Mouse (Mus musculus) kidney, postnatal 14 days (tissue): ENCODE measurements at regions not wholly inside any gene's neighbourhood (a gene's known extent, or its start where the extent isn't known, plus 50 kb on each side); places are given as distances from the start of the nearest gene placed in this dataset.

Experiments
- DNase-seq: peaks from one replicate; pipeline ENCODE4 v3.0.0; 2022; ENCODE audit warnings: mixed read lengths

- peak; percentile 16 for DNase-seq
These were observed 454.3 kb upstream of the Sox11 start for GRCm38 (mm10) chr12:27796642-27797041.

- DNase-seq, result no peak
These were observed 444.4 kb upstream of the Sox11 start for GRCm38 (mm10) chr12:27786716-27787291.

GRCm38 (mm10) chr12:27780801-27781200, 438.4 kb upstream of the Sox11 start:
- DNase-seq, result no peak

- DNase-seq, result no peak
These were observed 423.6 kb upstream of the Sox11 start for GRCm38 (mm10) chr12:27765948-27766347.

- DNase-seq, result no peak
These were observed 416.6 kb upstream of the Sox11 start for GRCm38 (mm10) chr12:27759016-27759415.

- DNase-seq, result peak; percentile 12
These were observed 415.3 kb upstream of the Sox11 start for GRCm38 (mm10) chr12:27757641-27758040.

- no peak for DNase-seq
These were observed 382.3 kb upstream of the Sox11 start for GRCm38 (mm10) chr12:27724619-27725200.

GRCm38 (mm10) chr12:27680459-27680858, 338.1 kb upstream of the Sox11 start:
- no peak for DNase-seq

- no peak for DNase-seq
These were observed 331.0 kb upstream of the Sox11 start for GRCm38 (mm10) chr12:27673404-27673803.

- no peak for DNase-seq
These were observed 328.3 kb upstream of the Sox11 start for GRCm38 (mm10) chr12:27670650-27671084.

GRCm38 (mm10) chr12:27670190-27670589, 327.8 kb upstream of the Sox11 start:
- no peak for DNase-seq

GRCm38 (mm10) chr12:27669542-27669941, 327.2 kb upstream of the Sox11 start:
- DNase-seq, result no peak

GRCm38 (mm10) chr12:27666456-27666855, 324.1 kb upstream of the Sox11 start:
- no peak for DNase-seq

GRCm38 (mm10) chr12:27663126-27663525, 320.8 kb upstream of the Sox11 start:
- no peak for DNase-seq

- no peak for DNase-seq
These were observed 320.3 kb upstream of the Sox11 start for GRCm38 (mm10) chr12:27662723-27663122.

- DNase-seq, result peak; percentile 17
These were observed 315.2 kb upstream of the Sox11 start for GRCm38 (mm10) chr12:27657536-27657935.

- no peak for DNase-seq
These were observed 311.2 kb upstream of the Sox11 start for GRCm38 (mm10) chr12:27653541-27653940.

GRCm38 (mm10) chr12:27648602-27649001, 306.2 kb upstream of the Sox11 start:
- no peak for DNase-seq

GRCm38 (mm10) chr12:27646497-27647307, 304.3 kb upstream of the Sox11 start:
- DNase-seq, result no peak

GRCm38 (mm10) chr12:27619616-27620015, 277.2 kb upstream of the Sox11 start:
- peak; percentile 27 for DNase-seq

GRCm38 (mm10) chr12:27604061-27604679, 261.8 kb upstream of the Sox11 start:
- peak; percentile 21 for DNase-seq

GRCm38 (mm10) chr12:27599149-27599548, 256.8 kb upstream of the Sox11 start:
- DNase-seq, result peak; percentile 64

- DNase-seq, result no peak
These were observed 255.5 kb upstream of the Sox11 start for GRCm38 (mm10) chr12:27597878-27598277.

- DNase-seq, result no peak
These were observed 254.9 kb upstream of the Sox11 start for GRCm38 (mm10) chr12:27597322-27597721.
